Mouse (Mus musculus): ENCODE results near the gene Ablim2. TPM values are rescaled to one million over a fixed set of nuclear protein-coding genes. Genes with fewer than 3 reads are reported as not detected.

Ablim2 gene
- 0.30 and 2.5 TPM in 2 replicates for polyA plus RNA-seq (2014; fragmentation: Nextera tagmentation; extraction: Ambion mirVana)

DNA sequence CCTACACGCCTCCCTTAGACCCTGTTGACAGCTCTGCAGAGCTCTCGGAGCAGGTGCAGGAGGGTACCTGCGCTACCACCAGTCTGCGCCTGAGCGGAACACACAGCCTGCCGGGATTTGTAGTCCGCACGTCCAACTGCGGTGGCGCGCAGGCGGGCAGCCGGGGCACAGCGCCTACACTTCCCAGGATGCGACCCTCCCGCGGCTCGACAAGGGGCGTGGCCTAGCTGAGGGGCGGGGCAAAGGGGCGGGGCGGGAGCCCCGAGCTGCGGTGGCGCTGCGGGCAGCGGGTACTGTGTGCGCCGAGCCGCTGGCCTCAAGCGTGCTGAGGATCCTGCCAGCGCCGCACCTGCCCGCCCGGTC lies at the start of gene Ablim2:
Gene Ablim2 (plus strand): TSS at position 242 of the 363 bp plus-strand sequence.
- Histone ChIP-seq H3K4me1 (ENCODE audit: control insufficient read depth, insufficient read depth, low read length) (0 out of 2 replicates have a peak, but pooled peaks cover 6% of the 10 kb centered on the region), H3K36me3 (ENCODE audit: control insufficient read depth, insufficient read depth, low read length) (no peaks in the 10 kb centered on the region), H3K27me3 (ENCODE audit: control insufficient read depth, insufficient read depth, low read length) (peaks cover 42% of the 10 kb centered on the region), H3K9me3 (ENCODE audit: control insufficient read depth, low read length) (no peaks in the 10 kb centered on the region), H3K9ac (ENCODE audit: low read depth, low read length) (peak within 1 kb of the TSS; percentile 40), H3K27ac (ENCODE audit: low read depth, low read length) (no peak within 1 kb of the TSS), H3K4me2 (replicated peaks; ENCODE audit: low read depth, low read length) (peak within 1 kb of the TSS; percentile 99), H3K4me3 (ENCODE audit: low read length) (peak within 1 kb of the TSS; percentile 52)
- ATAC-seq (ENCODE audit: low FRiP score, low TSS enrichment): peak; percentile 96
- WGBS: under 1% methylated on average over 33 of the region's 35 CpGs

DNA sequence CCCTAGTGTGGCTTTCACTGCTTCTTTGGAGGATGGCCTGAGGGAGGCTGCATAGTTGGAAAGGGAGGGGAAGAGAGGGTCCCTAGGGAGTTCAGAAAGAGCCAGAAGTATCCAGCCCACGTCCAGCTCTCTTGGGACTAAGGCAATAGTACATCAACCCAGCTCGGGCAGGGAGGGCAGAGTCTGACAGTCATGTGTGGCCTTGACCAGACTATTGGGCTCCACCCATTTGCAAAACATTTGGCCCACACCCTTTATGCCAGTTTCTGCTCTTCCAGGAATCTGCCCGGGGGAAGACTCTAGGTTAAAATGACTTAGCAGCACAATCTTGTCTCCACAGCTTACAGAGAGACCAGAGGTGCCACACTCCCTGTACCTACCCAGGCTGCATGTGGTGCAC lies 47.2 kb upstream of the Ablim2 start:
- no peaks in the 10 kb centered on the region for H3K27me3 ChIP-seq (ENCODE audit: control insufficient read depth, insufficient read depth, low read length)
- no peak overlapping the region for H3K9ac ChIP-seq (ENCODE audit: low read depth, low read length)
- no peak overlapping the region for H3K27ac ChIP-seq (ENCODE audit: low read depth, low read length)
- no peak for ATAC-seq (ENCODE audit: low FRiP score, low TSS enrichment)
- H3K36me3 ChIP-seq (ENCODE audit: control insufficient read depth, insufficient read depth, low read length): no peaks in the 10 kb centered on the region
- 63% methylated on average over 3 of the region's 3 CpGs for WGBS
- H3K4me1 ChIP-seq (ENCODE audit: control insufficient read depth, insufficient read depth, low read length): no peaks in the 10 kb centered on the region
- H3K9me3 ChIP-seq (ENCODE audit: control insufficient read depth, low read length): no peaks in the 10 kb centered on the region
- H3K4me3 ChIP-seq (ENCODE audit: low read length): no peak overlapping the region
- no peak overlapping the region for H3K4me2 ChIP-seq (replicated peaks; ENCODE audit: low read depth, low read length)

DNA sequence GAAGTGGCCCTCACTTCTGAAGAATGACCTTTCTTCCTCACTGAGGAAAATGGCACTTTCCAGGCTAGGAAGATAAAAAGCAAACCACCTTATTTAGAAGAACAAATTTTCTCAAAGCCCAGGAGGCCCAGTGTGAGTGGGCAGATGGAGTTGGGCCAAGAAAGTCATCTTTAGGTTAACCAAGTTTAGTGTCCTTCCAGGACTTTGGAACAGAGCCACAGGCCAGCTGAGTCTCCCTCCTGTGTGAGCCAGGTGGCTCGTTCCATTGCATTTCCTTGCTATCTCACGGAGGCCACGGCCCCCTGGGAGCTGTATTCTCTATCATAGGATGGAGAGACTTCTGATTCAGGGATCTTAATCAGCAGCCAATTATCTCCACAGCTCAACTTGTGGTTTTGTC lies 46.7 kb upstream of the Ablim2 start:
- H3K9me3 ChIP-seq (ENCODE audit: control insufficient read depth, low read length): no peaks in the 10 kb centered on the region
- ATAC-seq (ENCODE audit: low FRiP score, low TSS enrichment): no peak
- no peaks in the 10 kb centered on the region for H3K27me3 ChIP-seq (ENCODE audit: control insufficient read depth, insufficient read depth, low read length)
- H3K4me1 ChIP-seq (ENCODE audit: control insufficient read depth, insufficient read depth, low read length): no peaks in the 10 kb centered on the region
- H3K9ac ChIP-seq (ENCODE audit: low read depth, low read length): no peak overlapping the region
- 65% methylated on average over 3 of the region's 3 CpGs for WGBS
- H3K36me3 ChIP-seq (ENCODE audit: control insufficient read depth, insufficient read depth, low read length): no peaks in the 10 kb centered on the region
- H3K4me3 ChIP-seq (ENCODE audit: low read length): no peak overlapping the region
- H3K4me2 ChIP-seq (replicated peaks; ENCODE audit: low read depth, low read length): no peak overlapping the region
- no peak overlapping the region for H3K27ac ChIP-seq (ENCODE audit: low read depth, low read length)

DNA sequence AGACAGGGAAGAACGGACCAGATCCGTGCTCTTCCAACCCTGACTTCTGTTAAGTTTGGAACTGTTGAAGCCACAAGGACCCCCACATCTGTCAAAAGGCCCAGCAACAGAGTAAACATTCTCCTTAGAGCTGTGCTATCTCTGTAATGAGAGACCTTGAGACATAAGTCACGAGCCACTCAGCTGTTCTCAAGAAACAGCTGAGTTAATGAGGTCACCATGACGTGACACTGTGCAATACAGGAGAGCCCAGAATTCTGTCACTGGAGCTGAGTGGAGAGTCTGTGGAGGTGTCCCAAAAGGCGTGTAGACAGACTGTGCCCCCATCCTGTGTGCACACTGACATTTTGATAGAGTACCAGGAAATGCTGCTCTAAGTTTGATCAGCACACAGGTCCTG lies 45.2 kb upstream of the Ablim2 start:
- no peak overlapping the region for H3K27ac ChIP-seq (ENCODE audit: low read depth, low read length)
- no peak overlapping the region for H3K9ac ChIP-seq (ENCODE audit: low read depth, low read length)
- no peaks in the 10 kb centered on the region for H3K4me1 ChIP-seq (ENCODE audit: control insufficient read depth, insufficient read depth, low read length)
- no peak overlapping the region for H3K4me2 ChIP-seq (replicated peaks; ENCODE audit: low read depth, low read length)
- no peaks in the 10 kb centered on the region for H3K27me3 ChIP-seq (ENCODE audit: control insufficient read depth, insufficient read depth, low read length)
- no peak for ATAC-seq (ENCODE audit: low FRiP score, low TSS enrichment)
- no peaks in the 10 kb centered on the region for H3K9me3 ChIP-seq (ENCODE audit: control insufficient read depth, low read length)
- no peaks in the 10 kb centered on the region for H3K36me3 ChIP-seq (ENCODE audit: control insufficient read depth, insufficient read depth, low read length)
- WGBS: 64% methylated on average over 5 of the region's 5 CpGs
- H3K4me3 ChIP-seq (ENCODE audit: low read length): no peak overlapping the region

DNA sequence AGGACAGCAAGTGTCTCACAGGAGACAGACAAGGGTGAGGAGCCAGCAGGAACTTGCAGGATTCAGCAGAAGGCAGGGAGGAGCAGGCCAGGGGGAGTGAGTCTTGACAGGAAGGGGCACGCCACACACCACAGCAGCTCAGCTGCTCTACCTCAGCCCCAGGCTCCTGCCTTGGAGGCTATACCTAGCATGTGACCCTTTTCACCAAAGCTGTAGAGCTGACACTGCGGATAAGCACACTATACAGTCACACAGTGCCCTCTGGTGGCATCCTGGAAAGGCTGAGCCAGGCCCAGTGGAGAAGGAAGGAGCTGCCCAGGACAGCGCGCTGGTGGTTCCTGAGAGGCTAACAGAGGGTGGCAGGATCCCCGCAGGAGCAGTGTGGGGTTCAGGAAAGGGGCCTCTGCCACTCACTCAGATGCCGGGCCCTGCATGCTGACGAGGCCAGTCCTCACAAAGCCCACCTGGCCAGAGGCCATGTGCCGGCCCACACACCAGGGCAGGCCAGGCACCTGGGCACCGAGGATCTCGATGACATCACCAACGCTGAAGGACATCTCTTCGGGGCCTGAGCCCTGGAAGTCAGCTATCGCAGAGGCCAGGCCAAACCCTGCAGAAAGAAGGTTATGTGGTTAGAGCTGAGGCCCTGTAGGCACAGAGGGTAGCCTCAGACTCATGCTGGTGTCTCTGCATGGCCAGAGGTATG lies 43.9 kb upstream of the Ablim2 start:
- no peak overlapping the region for H3K4me2 ChIP-seq (replicated peaks; ENCODE audit: low read depth, low read length)
- ATAC-seq (ENCODE audit: low FRiP score, low TSS enrichment): peak; percentile 86
- no peaks in the 10 kb centered on the region for H3K9me3 ChIP-seq (ENCODE audit: control insufficient read depth, low read length)
- no peaks in the 10 kb centered on the region for H3K27me3 ChIP-seq (ENCODE audit: control insufficient read depth, insufficient read depth, low read length)
- 46% methylated on average over 13 of the region's 13 CpGs for WGBS
- H3K27ac ChIP-seq (ENCODE audit: low read depth, low read length): no peak overlapping the region
- H3K36me3 ChIP-seq (ENCODE audit: control insufficient read depth, insufficient read depth, low read length): no peaks in the 10 kb centered on the region
- H3K4me1 ChIP-seq (ENCODE audit: control insufficient read depth, insufficient read depth, low read length): no peaks in the 10 kb centered on the region
- no peak overlapping the region for H3K4me3 ChIP-seq (ENCODE audit: low read length)
- H3K9ac ChIP-seq (ENCODE audit: low read depth, low read length): no peak overlapping the region

DNA sequence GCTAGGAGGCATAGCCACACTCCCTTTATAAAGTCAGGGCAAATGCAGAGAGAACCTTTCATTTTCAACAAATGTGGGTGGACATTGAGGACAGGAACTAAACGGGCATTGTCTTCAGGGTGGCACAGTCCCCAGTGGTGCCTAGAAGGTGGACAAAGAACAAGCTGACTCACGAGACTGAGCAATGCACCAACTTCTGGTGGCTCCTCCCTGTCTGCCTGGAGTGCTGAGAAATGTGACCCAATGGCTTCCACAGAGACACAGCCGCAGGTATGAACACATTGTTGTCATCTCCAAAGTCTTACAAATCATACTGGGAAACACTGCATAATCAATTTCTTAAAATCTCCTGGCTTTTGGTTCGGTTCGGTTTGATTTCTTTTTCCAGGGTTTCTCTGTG lies 40.2 kb upstream of the Ablim2 start:
- H3K9ac ChIP-seq (ENCODE audit: low read depth, low read length): no peak overlapping the region
- H3K9me3 ChIP-seq (ENCODE audit: control insufficient read depth, low read length): no peaks in the 10 kb centered on the region
- H3K4me1 ChIP-seq (ENCODE audit: control insufficient read depth, insufficient read depth, low read length): no peaks in the 10 kb centered on the region
- no peak overlapping the region for H3K4me2 ChIP-seq (replicated peaks; ENCODE audit: low read depth, low read length)
- ATAC-seq (ENCODE audit: low FRiP score, low TSS enrichment): no peak
- no peaks in the 10 kb centered on the region for H3K27me3 ChIP-seq (ENCODE audit: control insufficient read depth, insufficient read depth, low read length)
- H3K4me3 ChIP-seq (ENCODE audit: low read length): no peak overlapping the region
- H3K27ac ChIP-seq (ENCODE audit: low read depth, low read length): no peak overlapping the region
- 93% methylated on average over 5 of the region's 5 CpGs for WGBS
- no peaks in the 10 kb centered on the region for H3K36me3 ChIP-seq (ENCODE audit: control insufficient read depth, insufficient read depth, low read length)

DNA sequence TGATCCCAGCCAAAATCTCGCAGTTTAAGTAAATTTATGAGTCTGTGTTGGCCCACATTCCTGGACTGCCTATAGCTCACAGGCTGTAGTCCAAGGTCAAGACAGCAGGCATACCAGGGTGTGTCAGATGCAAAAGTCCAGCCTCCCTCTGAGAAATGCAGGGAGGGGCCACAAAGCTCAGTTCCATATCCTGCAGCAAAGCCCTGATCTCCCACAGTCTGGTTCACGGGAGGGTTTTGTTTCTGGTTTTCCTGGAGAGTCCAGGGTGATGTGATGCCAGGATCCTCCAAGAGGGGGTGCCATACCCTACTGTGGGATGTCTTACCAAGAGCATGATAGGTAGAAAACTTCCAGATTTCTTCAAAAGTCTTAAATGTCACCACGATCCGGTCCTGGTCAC lies 39.7 kb upstream of the Ablim2 start:
- H3K4me3 ChIP-seq (ENCODE audit: low read length): no peak overlapping the region
- 0 out of 2 replicates have a peak, but pooled peaks cover 2% of the 10 kb centered on the region for H3K4me1 ChIP-seq (ENCODE audit: control insufficient read depth, insufficient read depth, low read length)
- no peaks in the 10 kb centered on the region; the same call in 1 of the 2 replicates for H3K36me3 ChIP-seq (ENCODE audit: control insufficient read depth, insufficient read depth, low read length)
- no peaks in the 10 kb centered on the region for H3K9me3 ChIP-seq (ENCODE audit: control insufficient read depth, low read length)
- H3K9ac ChIP-seq (ENCODE audit: low read depth, low read length): no peak overlapping the region
- H3K4me2 ChIP-seq (replicated peaks; ENCODE audit: low read depth, low read length): no peak overlapping the region
- peak; percentile 54; the same call in 1 of the 2 replicates for ATAC-seq (ENCODE audit: low FRiP score, low TSS enrichment)
- no peaks in the 10 kb centered on the region for H3K27me3 ChIP-seq (ENCODE audit: control insufficient read depth, insufficient read depth, low read length)
- 37% methylated on average over 4 of the region's 4 CpGs for WGBS
- no peak overlapping the region for H3K27ac ChIP-seq (ENCODE audit: low read depth, low read length)

GRCm38 (mm10) chr5:35718817-35719216 lies 38.9 kb upstream of the Ablim2 start:
- no peaks in the 10 kb centered on the region for H3K27me3 ChIP-seq (ENCODE audit: control insufficient read depth, insufficient read depth, low read length)
- H3K4me2 ChIP-seq (replicated peaks; ENCODE audit: low read depth, low read length): no peak overlapping the region
- 71% methylated on average over 11 of the region's 11 CpGs for WGBS
- ATAC-seq (ENCODE audit: low FRiP score, low TSS enrichment): no peak
- no peak overlapping the region for H3K27ac ChIP-seq (ENCODE audit: low read depth, low read length)
- no peak overlapping the region for H3K4me3 ChIP-seq (ENCODE audit: low read length)
- no peaks in the 10 kb centered on the region for H3K9me3 ChIP-seq (ENCODE audit: control insufficient read depth, low read length)
- H3K9ac ChIP-seq (ENCODE audit: low read depth, low read length): no peak overlapping the region
- 0 out of 2 replicates have a peak, but pooled peaks cover 3% of the 10 kb centered on the region for H3K4me1 ChIP-seq (ENCODE audit: control insufficient read depth, insufficient read depth, low read length)
- H3K36me3 ChIP-seq (ENCODE audit: control insufficient read depth, insufficient read depth, low read length): no peaks in the 10 kb centered on the region; the same call in 1 of the 2 replicates

GRCm38 (mm10) chr5:35719343-35719742 lies 38.3 kb upstream of the Ablim2 start:
- no peak for ATAC-seq (ENCODE audit: low FRiP score, low TSS enrichment)

More at GRCm38 (mm10) chr5:35719343-35719742, 38.3 kb upstream of the Ablim2 start:
- H3K4me1 ChIP-seq (ENCODE audit: control insufficient read depth, insufficient read depth, low read length): 0 out of 2 replicates have a peak, but pooled peaks cover 3% of the 10 kb centered on the region
- H3K4me2 ChIP-seq (replicated peaks; ENCODE audit: low read depth, low read length): no peak overlapping the region
- H3K27ac ChIP-seq (ENCODE audit: low read depth, low read length): no peak overlapping the region
- no peak overlapping the region for H3K4me3 ChIP-seq (ENCODE audit: low read length)
- H3K9ac ChIP-seq (ENCODE audit: low read depth, low read length): no peak overlapping the region
- H3K9me3 ChIP-seq (ENCODE audit: control insufficient read depth, low read length): no peaks in the 10 kb centered on the region
- H3K36me3 ChIP-seq (ENCODE audit: control insufficient read depth, insufficient read depth, low read length): no peaks in the 10 kb centered on the region; the same call in 1 of the 2 replicates
- no peaks in the 10 kb centered on the region for H3K27me3 ChIP-seq (ENCODE audit: control insufficient read depth, insufficient read depth, low read length)

Measured in kidney, embryonic 14.5 days (tissue).